Mouse (Mus musculus) heart, adult 2 months (tissue): ENCODE data around the gene Tcn2. TPM values are rescaled to one million over a fixed set of nuclear protein-coding genes. Genes with fewer than 3 reads are reported as not detected.
"Not testable (repeated sequence)": the region's sequence is repeated elsewhere in the genome, so short reads cannot be mapped to it uniquely, and the experiment has no call there.

Source experiments
- DNase-seq, 2 experiments: peaks; one replicate each; pipeline ENCODE4 v3.0.0; 2021
- H3K27ac ChIP-seq: fragments of 200-600 bp; 2 replicates; pipeline ENCODE4 v1.8.1; 2022
- H3K27me3 ChIP-seq: fragments of 200-500 bp; 2 replicates; pipeline ENCODE4 v1.6.1; 2012; ENCODE audit warnings: mild to moderate bottlenecking, low read length, inconsistent platforms, mixed read lengths; ENCODE audit not compliant: control insufficient read depth, insufficient read depth
- H3K36me3 ChIP-seq: fragments of 200-500 bp; 2 replicates; pipeline ENCODE4 v1.6.1; 2012; ENCODE audit warnings: low read length, inconsistent platforms; ENCODE audit not compliant: control insufficient read depth, insufficient read depth
- H3K4me1 ChIP-seq: fragments of 200-500 bp; 2 replicates; pipeline ENCODE4 v1.6.1; 2011; ENCODE audit warnings: low read length; ENCODE audit not compliant: control insufficient read depth, insufficient read depth
- H3K4me3 ChIP-seq: fragments of 200-600 bp; 2 replicates; pipeline ENCODE4 v1.8.1; 2022
- H3K79me2 ChIP-seq: fragments of 200-500 bp; replicated peaks from 2 replicates; pipeline ENCODE4 v1.6.1; 2012; ENCODE audit warnings: mild to moderate bottlenecking, inconsistent platforms, low read length, moderate library complexity, mixed read lengths; ENCODE audit not compliant: control insufficient read depth, insufficient read depth
- H3K9ac ChIP-seq: fragments of 200-500 bp; 2 replicates; pipeline ENCODE4 v1.6.1; 2012; ENCODE audit warnings: low read depth, mild to moderate bottlenecking, control low read depth, inconsistent platforms, low read length, mixed read lengths
- CTCF ChIP-seq: fragments of 200-600 bp; IDR thresholded peaks from 2 replicates; pipeline ENCODE4 v1.8.1; 2022; ENCODE audit warnings: antibody characterized with exemption, mild to moderate bottlenecking, moderate library complexity
- EP300 ChIP-seq: fragments of 200-500 bp; IDR thresholded peaks from 2 replicates; pipeline ENCODE4 v1.6.1; 2011; ENCODE audit warnings: low read depth, low read length, control low read depth; ENCODE audit not compliant: insufficient read depth
- POLR2A ChIP-seq: fragments of 200-500 bp; IDR thresholded peaks from 2 replicates; pipeline ENCODE4 v1.6.1; 2011; ENCODE audit warnings: mild to moderate bottlenecking, low read depth, low read length, control low read depth; ENCODE audit not compliant: insufficient read depth
- WGBS: fragments of 180-500 bp; shearing (Covaris S2); methylation state at CpG from one replicate; pipeline ENCODE4 v1.1.7; 2018; 5-methylcytosine and 5-hydroxymethylcytosine counted together
- intact Hi-C: fragments of 180-260 bp; cut with DNase I; formaldehyde crosslinking; loops from one replicate; pipeline ENCODE4 v1.15.1; 2025
- polyA plus RNA-seq: library from polyadenylated mRNA; depleted of rRNA; stranded (reverse); fragments of >200 nt; gene quantifications from 2 replicates; pipeline ENCODE4 v1.2.3, GENCODE M21; 2012
- total RNA-seq, 2 experiments: library from RNA; stranded (reverse); gene quantifications; 2 replicates each; pipeline ENCODE4 v1.2.3; 2021

Gene Tcn2
- total and polyA plus RNA-seq, 3 experiments: 41.3 to 69.4 (median 42.9) TPM

DNA sequence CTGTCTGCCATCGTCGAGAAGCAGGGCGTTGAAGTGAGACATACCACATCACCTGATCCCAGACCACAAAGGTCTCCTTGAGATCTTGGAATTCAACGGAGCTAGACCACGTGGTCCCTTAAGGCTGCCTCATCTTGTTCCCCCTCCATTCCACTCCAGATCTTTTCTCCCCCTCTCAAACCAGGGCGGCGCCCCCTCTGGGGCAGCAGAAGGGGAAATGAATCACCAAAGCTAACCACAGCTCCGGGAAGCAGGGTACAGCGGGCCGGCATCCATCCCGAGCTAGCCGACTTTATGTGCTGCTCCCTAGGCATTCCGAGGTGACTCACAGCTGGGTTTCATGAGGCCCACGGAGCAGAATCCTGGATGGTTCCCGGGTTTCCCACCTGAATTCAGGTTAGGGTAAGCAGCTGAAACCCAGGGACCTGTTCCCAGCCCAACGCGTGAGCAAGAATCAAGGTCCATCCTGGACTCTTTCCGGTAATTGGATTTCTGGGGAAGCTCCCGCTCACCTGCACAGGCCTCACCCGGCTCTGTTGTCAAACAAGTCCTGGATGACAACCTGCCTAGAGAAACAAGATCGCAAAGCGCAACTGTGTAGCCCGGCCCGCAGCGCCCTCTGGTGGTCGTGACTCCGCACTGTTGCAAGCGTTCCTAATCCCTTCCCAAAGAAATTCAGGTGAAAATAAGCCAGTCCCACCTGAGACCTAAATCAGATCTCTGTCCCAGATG is 17.7 kb downstream of the Tcn2 start, which contains the start of gene Slc35e4:
TSS of gene Slc35e4 (minus strand) at position 556 of the 732 bp plus-strand sequence.
- H3K4me1 ChIP-seq: peaks cover 17% of the 10 kb centered on the region
- peak; percentile 82 to 90 for DNase-seq
- intact Hi-C loops: loop anchor here (5.0 to 10.0 kb wide), 3 partner anchors 48 to 712 kb away; partner anchors contain the start of genes Eif4enif1 and Pes1
- H3K36me3 ChIP-seq: no peaks in the 10 kb centered on the region
- peak within 1 kb of the TSS; percentile 66 for H3K9ac ChIP-seq
- H3K4me3 ChIP-seq: peak within 1 kb of the TSS; percentile 70
- peak within 1 kb of the TSS; percentile 77 for H3K27ac ChIP-seq
- WGBS: under 1% methylated on average over 28 of the region's 28 CpGs
- H3K27me3 ChIP-seq: no peaks in the 10 kb centered on the region
- TF ChIP-seq CTCF (no peak; the same call in 1 of the 2 replicates), POLR2A (0 out of 2 replicates have a peak, but pooled peaks have one; percentile 4), EP300 (peak; percentile 12; the same call in 1 of the 2 replicates)
- peaks cover 3% of the 10 kb centered on the region for H3K79me2 ChIP-seq

DNA sequence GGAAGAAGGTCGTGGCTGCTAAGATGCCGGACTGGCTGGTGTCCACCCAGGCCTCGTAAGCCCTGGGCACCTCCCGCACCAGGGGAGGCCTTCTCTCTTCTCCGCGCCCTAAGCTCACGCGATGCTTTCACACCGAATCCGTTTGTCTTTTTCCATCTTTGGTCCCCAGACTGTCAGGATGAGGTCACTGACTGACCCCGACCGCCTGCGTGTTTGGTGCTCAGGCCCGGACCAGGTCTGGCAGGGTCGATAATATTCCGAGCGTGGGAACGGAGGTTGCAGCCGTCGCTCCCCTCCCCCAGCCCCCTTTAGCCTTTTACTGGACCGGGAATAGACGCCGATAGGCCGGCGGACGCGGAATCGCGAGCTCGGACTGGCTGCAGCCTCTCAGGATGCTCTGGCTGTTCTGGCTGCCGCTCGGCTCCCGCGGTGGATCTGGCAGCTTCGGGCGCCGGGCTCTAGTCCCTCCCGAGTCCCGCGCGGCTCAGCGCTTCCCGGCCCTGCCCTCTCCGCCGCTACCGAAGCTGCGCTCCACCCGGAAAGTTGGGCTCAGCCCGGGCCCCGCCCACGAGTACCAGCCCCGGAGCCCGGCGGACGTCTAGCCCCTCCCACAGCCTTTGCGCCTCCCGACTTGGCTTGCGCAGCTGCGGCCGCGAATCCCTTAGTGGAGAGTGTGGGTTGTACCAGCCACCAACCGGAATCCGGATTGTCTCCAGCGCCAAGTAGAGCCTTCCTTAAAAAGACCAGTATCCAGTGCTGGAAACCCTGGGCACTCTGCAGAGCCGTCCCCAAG is 18.4 kb downstream of the Tcn2 start:
- Histone ChIP-seq H3K27ac (peak overlapping the region; percentile 77), H3K36me3 (no peaks in the 10 kb centered on the region), H3K4me3 (peak overlapping the region; percentile 70), H3K4me1 (peaks cover 17% of the 10 kb centered on the region), H3K27me3 (no peaks in the 10 kb centered on the region), H3K9ac (peak overlapping the region; percentile 66), H3K79me2 (peaks cover 3% of the 10 kb centered on the region)
- WGBS: under 1% methylated on average over 65 of the region's 65 CpGs
- TF ChIP-seq POLR2A (peak; percentile 51; the same call in 1 of the 2 replicates), EP300 (no peak)
- DNase-seq: peak; percentile 94 to 97
- intact Hi-C loops: loop anchor here (2.0 to 10.0 kb wide), 4 partner anchors 19 to 711 kb away; partner anchors contain the start of genes 4921536K21Rik, Dusp18, Eif4enif1 and Pes1

DNA sequence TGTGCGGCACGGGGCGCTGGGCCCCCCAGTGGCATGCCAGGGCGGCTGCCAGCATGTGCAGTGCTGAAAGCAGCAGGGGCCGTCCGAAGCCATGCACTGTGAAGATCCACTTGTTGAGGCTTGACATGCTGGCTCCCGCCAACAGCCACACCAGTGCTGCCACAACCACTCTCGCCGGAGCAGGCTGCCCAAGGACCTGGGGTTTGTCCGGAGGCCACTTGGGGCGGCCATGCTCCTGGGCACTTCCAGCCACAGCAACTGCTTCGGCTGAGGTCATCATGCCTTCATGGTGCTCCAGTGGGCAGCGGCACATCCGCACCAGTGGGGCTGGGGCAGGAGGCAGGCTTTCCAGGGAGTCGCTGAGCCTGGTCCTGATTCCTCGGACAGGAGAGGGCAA is 19.1 kb downstream of the Tcn2 start:
- peak overlapping the region; percentile 70 for H3K4me3 ChIP-seq
- H3K4me1 ChIP-seq: peaks cover 17% of the 10 kb centered on the region
- peak; percentile 38 to 60 for DNase-seq
- H3K27me3 ChIP-seq: no peaks in the 10 kb centered on the region
- no peaks in the 10 kb centered on the region for H3K36me3 ChIP-seq
- TF ChIP-seq POLR2A (no peak), CTCF (0 out of 2 replicates have a peak, but pooled peaks have one; percentile 5), EP300 (no peak)
- H3K79me2 ChIP-seq: peaks cover 3% of the 10 kb centered on the region
- peak overlapping the region; percentile 77 for H3K27ac ChIP-seq
- H3K9ac ChIP-seq: peak overlapping the region; percentile 66
- 5% methylated on average over 16 of the region's 16 CpGs for WGBS
- intact Hi-C loops: loop anchor here (2.0 to 10.0 kb wide), 4 partner anchors 18 to 711 kb away; partner anchors contain the start of genes 4921536K21Rik, Dusp18, Eif4enif1 and Pes1

DNA sequence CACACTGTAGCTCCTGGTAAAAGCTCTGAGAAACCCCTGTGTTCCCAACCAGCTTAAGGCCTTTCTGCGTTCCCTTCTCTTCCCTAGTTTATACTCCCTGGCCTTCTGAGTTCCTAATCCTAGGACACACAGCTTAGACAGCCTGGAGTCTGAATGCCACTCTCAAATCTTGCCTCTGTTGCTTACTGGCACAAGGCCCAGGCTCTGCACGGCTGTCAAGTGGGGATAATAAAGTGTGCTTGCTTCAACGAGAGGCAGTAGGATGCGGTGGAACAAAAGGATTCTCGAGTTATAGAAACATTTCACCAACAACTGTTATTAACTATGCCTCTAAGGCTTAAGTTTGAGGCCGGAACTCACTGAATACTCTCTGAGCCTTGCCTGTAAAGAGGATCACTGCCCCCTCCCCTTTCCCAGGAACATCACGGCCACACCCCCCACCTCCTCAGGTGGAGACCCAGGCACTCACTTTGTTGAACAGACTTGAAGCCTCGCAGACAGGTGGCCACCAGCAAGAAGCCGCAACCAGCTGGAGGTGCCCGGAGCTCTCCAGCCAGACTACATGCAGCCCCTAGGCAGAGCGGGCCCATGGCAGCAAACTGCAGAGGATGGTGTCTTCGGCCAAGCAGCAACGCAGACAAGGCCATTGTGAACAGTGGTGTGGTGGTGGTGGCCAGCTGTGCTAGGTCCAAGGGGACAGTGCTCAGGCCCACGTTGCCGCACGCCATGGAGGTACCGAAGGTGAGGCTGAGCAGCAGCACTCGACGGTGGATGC is 19.7 kb downstream of the Tcn2 start:
- peak; percentile 30 to 44 for DNase-seq
- H3K27ac ChIP-seq: peak overlapping the region; percentile 77; the same call in 1 of the 2 replicates
- intact Hi-C loops: loop anchor here (2.0 to 10.0 kb wide), 4 partner anchors 17 to 710 kb away; partner anchors contain the start of genes 4921536K21Rik, Dusp18, Eif4enif1 and Pes1
- H3K27me3 ChIP-seq: no peaks in the 10 kb centered on the region
- WGBS: 37% methylated on average over 19 of the region's 19 CpGs
- peaks cover 3% of the 10 kb centered on the region for H3K79me2 ChIP-seq
- peak overlapping the region; percentile 70 for H3K4me3 ChIP-seq
- H3K9ac ChIP-seq: peak overlapping the region; percentile 66
- H3K4me1 ChIP-seq: peaks cover 17% of the 10 kb centered on the region
- TF ChIP-seq EP300 (no peak), POLR2A (no peak), CTCF (no peak)
- no peaks in the 10 kb centered on the region for H3K36me3 ChIP-seq

DNA sequence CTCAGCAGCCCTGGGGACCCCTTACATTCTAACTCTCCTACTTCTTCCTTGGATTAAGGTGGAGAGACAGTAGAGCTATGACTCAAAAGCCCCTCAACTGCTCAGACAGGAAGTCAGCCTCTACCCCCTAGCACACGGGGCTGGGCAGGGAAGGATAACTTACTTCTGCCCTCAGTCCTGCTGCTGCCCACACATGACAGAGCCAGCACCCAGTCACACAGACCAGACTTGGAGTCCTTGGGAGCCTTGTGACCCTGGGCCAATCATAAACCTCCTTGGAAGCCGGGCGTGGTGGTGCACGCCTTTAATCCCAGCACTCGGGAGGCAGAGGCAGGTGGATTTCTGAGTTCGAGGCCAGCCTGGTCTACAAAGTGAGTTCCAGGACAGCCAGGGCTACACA is 20.5 kb downstream of the Tcn2 start:
- H3K79me2 ChIP-seq, DNase-seq, H3K9ac ChIP-seq, H3K27me3 ChIP-seq, H3K36me3 ChIP-seq, H3K4me3 ChIP-seq: not testable (repeated sequence)
- 79% methylated on average over 6 of the region's 6 CpGs for WGBS
- peak overlapping the region; percentile 8; the same call in 1 of the 2 replicates for H3K27ac ChIP-seq
- intact Hi-C loops: loop anchor here (5.0 to 10.0 kb wide), 3 partner anchors 51 to 709 kb away; partner anchors contain the start of genes Eif4enif1 and Pes1
- peaks cover 17% of the 10 kb centered on the region for H3K4me1 ChIP-seq
